Mouse (Mus musculus): ENCODE results near the gene Ptprd. TPM values are rescaled to one million over a fixed set of nuclear protein-coding genes. Genes with fewer than 3 reads are reported as not detected.

Gene Ptprd
- polyA plus RNA-seq, 1 experiment from 2014 or later: 14.0 TPM

- ATAC-seq (ENCODE audit: low read depth): no peak
- H3K4me1 ChIP-seq (replicated peaks; ENCODE audit: control insufficient read depth, insufficient read depth, low read length): no peaks in the 10 kb centered on the region
- 81% methylated on average over 1 of the region's 1 CpGs for whole genome bisulfite sequencing
- H3K36me3 ChIP-seq (ENCODE audit: control insufficient read depth, insufficient read depth, low read length): no peaks in the 10 kb centered on the region
- H3K4me3 ChIP-seq (ENCODE audit: low read length): no peak overlapping the region
- H3K27ac ChIP-seq (ENCODE audit: low read length): no peak overlapping the region
- no peak overlapping the region for H3K9ac ChIP-seq (ENCODE audit: low read length)
- H3K9me3 ChIP-seq (ENCODE audit: control insufficient read depth, low read length): no peaks in the 10 kb centered on the region
- no peak overlapping the region for H3K4me2 ChIP-seq (ENCODE audit: low read depth, low read length)
- H3K27me3 ChIP-seq (ENCODE audit: control insufficient read depth, insufficient read depth, low read depth, low read length): no peaks in the 10 kb centered on the region
Observed at GRCm38 (mm10) chr4:76237827-76238226, 1973.9 kb downstream of the Ptprd start.

- Histone ChIP-seq H3K36me3 (ENCODE audit: control insufficient read depth, insufficient read depth, low read length) (no peaks in the 10 kb centered on the region), H3K4me3 (ENCODE audit: low read length) (no peak overlapping the region), H3K9me3 (ENCODE audit: control insufficient read depth, low read length) (no peaks in the 10 kb centered on the region), H3K4me1 (replicated peaks; ENCODE audit: control insufficient read depth, insufficient read depth, low read length) (no peaks in the 10 kb centered on the region), H3K27ac (ENCODE audit: low read length) (no peak overlapping the region), H3K27me3 (ENCODE audit: control insufficient read depth, insufficient read depth, low read depth, low read length) (no peaks in the 10 kb centered on the region), H3K9ac (ENCODE audit: low read length) (no peak overlapping the region), H3K4me2 (ENCODE audit: low read depth, low read length) (no peak overlapping the region)
- WGBS: 72% methylated on average over 3 of the region's 3 CpGs
- ATAC-seq (ENCODE audit: low read depth): no peak
Observed at GRCm38 (mm10) chr4:76223720-76224119, 1988.0 kb downstream of the Ptprd start.

- no peak for ATAC-seq (ENCODE audit: low read depth)
- Histone ChIP-seq H3K4me2 (ENCODE audit: low read depth, low read length) (no peak overlapping the region), H3K27ac (ENCODE audit: low read length) (no peak overlapping the region), H3K27me3 (ENCODE audit: control insufficient read depth, insufficient read depth, low read depth, low read length) (no peaks in the 10 kb centered on the region), H3K4me1 (replicated peaks; ENCODE audit: control insufficient read depth, insufficient read depth, low read length) (no peaks in the 10 kb centered on the region), H3K9me3 (ENCODE audit: control insufficient read depth, low read length) (no peaks in the 10 kb centered on the region), H3K36me3 (ENCODE audit: control insufficient read depth, insufficient read depth, low read length) (no peaks in the 10 kb centered on the region), H3K4me3 (ENCODE audit: low read length) (no peak overlapping the region), H3K9ac (ENCODE audit: low read length) (no peak overlapping the region)
- WGBS: 70% methylated on average over 2 of the region's 2 CpGs
Observed at GRCm38 (mm10) chr4:76222520-76222919, 1989.2 kb downstream of the Ptprd start.

- no peak for ATAC-seq (ENCODE audit: low read depth)
- no peaks in the 10 kb centered on the region for H3K27me3 ChIP-seq (ENCODE audit: control insufficient read depth, insufficient read depth, low read depth, low read length)
Observed at GRCm38 (mm10) chr4:76218065-76218464, 1993.7 kb downstream of the Ptprd start.

GRCm38 (mm10) chr4:76215141-76215540, 1996.6 kb downstream of the Ptprd start:
- H3K4me2 ChIP-seq (ENCODE audit: low read depth, low read length): no peak overlapping the region
- no peaks in the 10 kb centered on the region for H3K4me1 ChIP-seq (replicated peaks; ENCODE audit: control insufficient read depth, insufficient read depth, low read length)
- H3K36me3 ChIP-seq (ENCODE audit: control insufficient read depth, insufficient read depth, low read length): no peaks in the 10 kb centered on the region
- H3K27me3 ChIP-seq (ENCODE audit: control insufficient read depth, insufficient read depth, low read depth, low read length): no peaks in the 10 kb centered on the region
- ATAC-seq (ENCODE audit: low read depth): no peak
- H3K9ac ChIP-seq (ENCODE audit: low read length): no peak overlapping the region
- no peak overlapping the region for H3K4me3 ChIP-seq (ENCODE audit: low read length)
- no peaks in the 10 kb centered on the region for H3K9me3 ChIP-seq (ENCODE audit: control insufficient read depth, low read length)
- no peak overlapping the region for H3K27ac ChIP-seq (ENCODE audit: low read length)
- WGBS: 100% methylated on average over 1 of the region's 1 CpGs

More at GRCm38 (mm10) chr4:76218065-76218464, 1993.7 kb downstream of the Ptprd start:
- H3K27ac ChIP-seq (ENCODE audit: low read length): no peak overlapping the region
- 90% methylated on average over 1 of the region's 1 CpGs for WGBS
- H3K4me1 ChIP-seq (replicated peaks; ENCODE audit: control insufficient read depth, insufficient read depth, low read length): no peaks in the 10 kb centered on the region
- no peak overlapping the region for H3K9ac ChIP-seq (ENCODE audit: low read length)
- no peak overlapping the region for H3K4me3 ChIP-seq (ENCODE audit: low read length)
- H3K9me3 ChIP-seq (ENCODE audit: control insufficient read depth, low read length): no peaks in the 10 kb centered on the region
- H3K36me3 ChIP-seq (ENCODE audit: control insufficient read depth, insufficient read depth, low read length): no peaks in the 10 kb centered on the region
- no peak overlapping the region for H3K4me2 ChIP-seq (ENCODE audit: low read depth, low read length)

GRCm38 (mm10) chr4:76199321-76199720, 2012.4 kb downstream of the Ptprd start:
- Histone ChIP-seq H3K4me1 (replicated peaks; ENCODE audit: control insufficient read depth, insufficient read depth, low read length) (no peaks in the 10 kb centered on the region; the same call in 1 of the 2 replicates), H3K9ac (ENCODE audit: low read length) (no peak overlapping the region), H3K4me3 (ENCODE audit: low read length) (no peak overlapping the region), H3K4me2 (ENCODE audit: low read depth, low read length) (no peak overlapping the region), H3K27me3 (ENCODE audit: control insufficient read depth, insufficient read depth, low read depth, low read length) (no peaks in the 10 kb centered on the region), H3K36me3 (ENCODE audit: control insufficient read depth, insufficient read depth, low read length) (no peaks in the 10 kb centered on the region), H3K9me3 (ENCODE audit: control insufficient read depth, low read length) (no peaks in the 10 kb centered on the region), H3K27ac (ENCODE audit: low read length) (no peak overlapping the region)
- 26% methylated on average over 1 of the region's 1 CpGs for WGBS
- ATAC-seq (ENCODE audit: low read depth): no peak; the same call in 1 of the 2 replicates

- Histone ChIP-seq H3K4me3 (ENCODE audit: low read length) (no peak overlapping the region), H3K9me3 (ENCODE audit: control insufficient read depth, low read length) (no peaks in the 10 kb centered on the region), H3K36me3 (ENCODE audit: control insufficient read depth, insufficient read depth, low read length) (no peaks in the 10 kb centered on the region), H3K27ac (ENCODE audit: low read length) (no peak overlapping the region), H3K27me3 (ENCODE audit: control insufficient read depth, insufficient read depth, low read depth, low read length) (no peaks in the 10 kb centered on the region), H3K4me1 (replicated peaks; ENCODE audit: control insufficient read depth, insufficient read depth, low read length) (no peaks in the 10 kb centered on the region; the same call in 1 of the 2 replicates), H3K9ac (ENCODE audit: low read length) (no peak overlapping the region), H3K4me2 (ENCODE audit: low read depth, low read length) (no peak overlapping the region)
- no peak for ATAC-seq (ENCODE audit: low read depth)
- 68% methylated on average over 3 of the region's 3 CpGs for WGBS
Observed at GRCm38 (mm10) chr4:76194762-76195161, 2017.0 kb downstream of the Ptprd start.

- H3K27ac ChIP-seq (ENCODE audit: low read length): no peak overlapping the region
- H3K9ac ChIP-seq (ENCODE audit: low read length): no peak overlapping the region
- WGBS: 62% methylated on average over 3 of the region's 3 CpGs
- H3K4me1 ChIP-seq (replicated peaks; ENCODE audit: control insufficient read depth, insufficient read depth, low read length): no peaks in the 10 kb centered on the region
- no peaks in the 10 kb centered on the region for H3K9me3 ChIP-seq (ENCODE audit: control insufficient read depth, low read length)
- H3K36me3 ChIP-seq (ENCODE audit: control insufficient read depth, insufficient read depth, low read length): no peaks in the 10 kb centered on the region
- no peaks in the 10 kb centered on the region for H3K27me3 ChIP-seq (ENCODE audit: control insufficient read depth, insufficient read depth, low read depth, low read length)
- ATAC-seq (ENCODE audit: low read depth): no peak
- no peak overlapping the region for H3K4me2 ChIP-seq (ENCODE audit: low read depth, low read length)
- no peak overlapping the region for H3K4me3 ChIP-seq (ENCODE audit: low read length)
Observed at GRCm38 (mm10) chr4:76193496-76193895, 2018.3 kb downstream of the Ptprd start.

GRCm38 (mm10) chr4:76192031-76192430, 2019.7 kb downstream of the Ptprd start:
- Histone ChIP-seq H3K27me3 (ENCODE audit: control insufficient read depth, insufficient read depth, low read depth, low read length) (no peaks in the 10 kb centered on the region), H3K9me3 (ENCODE audit: control insufficient read depth, low read length) (no peaks in the 10 kb centered on the region), H3K4me2 (ENCODE audit: low read depth, low read length) (no peak overlapping the region), H3K9ac (ENCODE audit: low read length) (no peak overlapping the region), H3K4me3 (ENCODE audit: low read length) (no peak overlapping the region), H3K4me1 (replicated peaks; ENCODE audit: control insufficient read depth, insufficient read depth, low read length) (no peaks in the 10 kb centered on the region), H3K36me3 (ENCODE audit: control insufficient read depth, insufficient read depth, low read length) (no peaks in the 10 kb centered on the region), H3K27ac (ENCODE audit: low read length) (no peak overlapping the region)
- WGBS: 94% methylated on average over 1 of the region's 1 CpGs
- no peak for ATAC-seq (ENCODE audit: low read depth)

GRCm38 (mm10) chr4:76190788-76191187, 2021.0 kb downstream of the Ptprd start:
- Histone ChIP-seq H3K4me1 (replicated peaks; ENCODE audit: control insufficient read depth, insufficient read depth, low read length) (no peaks in the 10 kb centered on the region), H3K9me3 (ENCODE audit: control insufficient read depth, low read length) (no peaks in the 10 kb centered on the region), H3K4me3 (ENCODE audit: low read length) (no peak overlapping the region), H3K27ac (ENCODE audit: low read length) (no peak overlapping the region), H3K36me3 (ENCODE audit: control insufficient read depth, insufficient read depth, low read length) (no peaks in the 10 kb centered on the region), H3K27me3 (ENCODE audit: control insufficient read depth, insufficient read depth, low read depth, low read length) (no peaks in the 10 kb centered on the region), H3K9ac (ENCODE audit: low read length) (no peak overlapping the region), H3K4me2 (ENCODE audit: low read depth, low read length) (no peak overlapping the region)
- ATAC-seq (ENCODE audit: low read depth): no peak
- WGBS: 55% methylated on average over 1 of the region's 1 CpGs

All from lung, embryonic 16.5 days (tissue).